Mouse (Mus musculus): ENCODE results near the gene Ghr.
A peak's percentile ranks its signal among the peaks of the same experiment; 100 is the strongest.

Gene Ghr

GRCm38 (mm10) chr15:3356073-3356766 is 227.1 kb downstream of the Ghr start:
- peak; percentile 6 to 37 for DNase-seq

- DNase-seq, result no peak
These were observed 229.6 kb downstream of the Ghr start for GRCm38 (mm10) chr15:3353696-3354095.

DNA sequence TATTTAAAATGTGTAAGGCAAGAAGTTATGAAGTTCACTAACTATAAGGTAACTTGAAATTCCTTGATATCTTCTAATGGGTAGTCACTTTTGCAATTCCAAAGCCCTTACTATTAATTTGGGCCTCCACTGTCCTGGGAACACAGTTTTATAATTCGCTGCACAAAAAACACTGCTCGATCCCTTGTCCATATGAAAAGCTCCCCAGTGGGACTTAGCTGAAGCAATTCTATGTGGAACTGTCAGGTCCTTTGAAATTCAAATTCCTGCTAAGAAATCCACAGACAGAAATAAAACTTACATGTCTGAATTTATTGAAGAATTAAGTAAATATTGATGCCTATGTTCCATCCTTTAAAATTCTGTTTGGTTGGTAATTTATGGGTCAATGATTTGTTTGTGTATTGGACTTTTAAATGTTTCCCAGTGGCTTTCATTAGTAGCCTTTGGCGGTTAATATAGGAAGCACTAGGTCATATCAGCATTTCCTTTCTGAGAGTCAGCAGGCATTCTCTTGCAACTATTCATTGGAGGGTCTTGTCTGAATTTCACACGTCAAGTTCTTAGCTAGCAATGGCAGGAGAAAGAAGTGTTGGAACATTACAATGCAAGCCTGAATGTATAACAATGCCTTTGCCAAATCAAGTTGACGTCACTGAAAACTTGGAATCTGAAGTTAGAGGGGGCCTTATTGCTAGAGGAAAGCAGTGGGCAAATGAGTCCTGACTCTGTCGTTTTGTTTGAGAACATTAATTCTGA is 233.8 kb downstream of the Ghr start:
- no peak for DNase-seq

DNA sequence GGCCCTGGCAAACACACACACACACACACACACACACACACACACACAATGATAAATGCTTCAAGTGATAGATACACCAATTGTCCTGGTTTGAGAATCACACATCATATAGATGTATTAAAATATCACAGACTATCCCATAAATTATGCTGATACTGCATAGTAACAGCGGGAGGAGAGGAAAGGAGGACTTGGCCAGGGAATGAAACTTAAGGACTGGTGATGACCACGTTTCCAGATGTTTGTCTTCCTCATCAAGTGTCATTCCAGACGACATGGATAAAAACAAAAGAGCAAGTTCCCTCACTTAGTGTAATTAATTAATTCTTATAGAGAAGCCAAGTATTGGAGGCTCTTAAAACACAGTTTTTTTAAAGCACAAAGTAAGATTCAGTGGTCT is 236.6 kb downstream of the Ghr start:
- no peak for DNase-seq

GRCm38 (mm10) chr15:3344555-3344954 is 238.7 kb downstream of the Ghr start:
- DNase-seq, result peak; percentile 40 to 61

DNA sequence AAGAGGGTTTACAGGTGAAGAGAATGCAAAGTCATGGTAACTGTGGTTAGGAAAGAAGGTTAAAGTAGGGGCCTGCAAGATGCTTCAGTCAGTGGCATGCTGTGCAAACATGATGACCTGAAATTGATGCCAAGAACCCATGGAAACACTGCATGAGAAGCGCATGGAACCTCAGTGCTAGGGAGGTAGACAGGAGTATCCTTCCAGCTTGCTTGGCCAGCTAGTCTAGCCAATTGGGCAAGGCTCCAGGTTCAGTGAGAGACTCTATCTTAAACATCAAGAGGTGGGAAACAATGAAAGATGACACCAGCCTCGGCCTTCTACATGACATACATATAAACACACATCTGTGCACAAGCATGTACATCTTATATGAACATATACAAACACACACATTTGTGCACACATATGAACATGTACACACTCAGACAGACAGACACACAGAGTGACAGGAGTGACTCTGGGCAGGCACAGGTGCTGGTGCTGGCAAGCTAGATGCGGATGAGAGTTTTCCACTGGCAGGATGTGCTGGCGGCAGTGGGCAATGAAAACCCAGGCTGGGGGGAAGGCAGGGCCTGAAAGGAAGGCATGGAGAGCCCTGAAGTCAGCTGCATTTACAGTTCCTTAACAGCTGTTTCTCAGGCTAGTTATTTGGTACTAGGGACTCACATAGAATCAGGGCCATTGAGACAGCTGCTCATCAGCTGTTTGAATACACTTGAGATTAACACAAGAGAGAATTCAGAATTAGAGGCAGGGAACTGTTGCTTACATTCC is 241.3 kb downstream of the Ghr start:
- DNase-seq, result peak; percentile 92 to 93

DNA sequence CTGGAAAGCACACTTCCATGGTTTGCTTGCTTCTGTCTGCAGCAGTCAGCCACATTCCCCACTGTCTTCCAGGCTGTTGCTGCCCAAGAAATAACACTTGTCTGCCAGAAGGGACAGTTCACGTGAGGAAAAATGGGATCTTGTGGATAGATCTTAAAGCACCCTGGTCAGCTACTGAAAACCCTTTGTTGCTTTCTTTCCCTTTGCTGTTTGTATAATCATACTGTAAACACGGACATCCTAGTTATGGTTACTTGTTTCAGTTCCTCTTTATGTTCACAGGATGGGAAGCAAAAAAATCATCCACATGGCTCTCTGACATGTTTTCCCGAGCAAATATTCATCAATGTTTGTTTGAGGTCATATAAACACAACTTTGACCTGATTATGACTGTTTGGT is 243.4 kb downstream of the Ghr start:
- DNase-seq, result no peak

DNA sequence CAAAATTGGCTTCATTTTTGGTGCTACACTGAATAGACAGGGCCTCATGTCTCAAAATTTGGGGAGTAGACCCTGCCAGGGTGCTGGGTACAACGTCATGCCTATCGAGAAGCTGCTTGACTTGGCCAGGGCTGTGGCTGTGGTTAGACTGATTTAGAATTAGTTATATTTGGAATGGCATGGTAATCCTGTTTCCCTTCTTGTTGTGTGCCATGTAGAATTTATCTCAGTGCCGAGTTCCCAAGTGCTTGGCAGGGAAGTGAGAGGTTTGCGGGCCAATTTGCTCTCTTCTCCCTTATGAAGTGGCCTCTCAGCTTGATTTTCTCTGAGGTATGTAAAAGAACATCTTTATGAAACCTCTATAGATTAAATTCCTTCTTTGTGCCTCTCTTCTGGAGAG is 250.8 kb downstream of the Ghr start:
- no peak for DNase-seq

DNA sequence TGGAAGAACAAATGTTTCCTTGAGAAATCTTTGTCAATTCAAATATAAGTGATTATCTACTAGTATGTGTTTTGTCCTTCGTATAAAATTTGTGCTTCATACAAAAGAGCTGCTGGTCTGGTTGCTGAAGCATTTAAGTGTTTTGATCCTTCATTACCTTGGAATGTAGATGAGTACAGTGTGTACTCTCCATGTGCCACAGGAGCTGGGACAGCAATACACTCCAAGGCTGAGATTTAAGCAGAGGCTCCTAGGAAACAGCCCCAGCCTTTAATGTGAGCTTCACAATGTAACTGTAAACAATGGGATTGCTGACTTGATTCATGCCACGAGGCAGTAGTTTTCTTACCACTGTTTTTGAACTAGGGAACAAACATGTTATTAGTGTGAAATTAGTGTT is 251.5 kb downstream of the Ghr start:
- DNase-seq, result no peak

DNA sequence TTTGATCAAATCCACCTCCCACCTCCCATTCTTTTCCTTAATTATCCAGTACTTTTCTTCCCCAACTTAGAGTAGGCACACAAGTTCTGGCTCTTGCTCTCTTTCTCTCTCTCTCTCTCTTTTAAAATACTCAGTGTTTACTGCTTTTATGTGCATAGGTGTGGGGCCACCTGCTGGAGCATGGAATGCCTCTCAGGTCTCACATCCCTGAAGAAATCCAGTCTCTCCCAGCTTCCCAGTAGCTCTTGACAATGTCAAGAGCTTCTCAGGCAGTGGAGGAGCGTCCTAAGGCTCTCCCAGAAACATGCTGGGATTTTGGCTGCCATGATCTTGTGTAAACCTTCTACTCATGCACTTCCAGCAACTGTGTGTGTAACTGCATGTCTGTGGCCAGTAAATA is 253.0 kb downstream of the Ghr start:
- no peak for DNase-seq

DNA sequence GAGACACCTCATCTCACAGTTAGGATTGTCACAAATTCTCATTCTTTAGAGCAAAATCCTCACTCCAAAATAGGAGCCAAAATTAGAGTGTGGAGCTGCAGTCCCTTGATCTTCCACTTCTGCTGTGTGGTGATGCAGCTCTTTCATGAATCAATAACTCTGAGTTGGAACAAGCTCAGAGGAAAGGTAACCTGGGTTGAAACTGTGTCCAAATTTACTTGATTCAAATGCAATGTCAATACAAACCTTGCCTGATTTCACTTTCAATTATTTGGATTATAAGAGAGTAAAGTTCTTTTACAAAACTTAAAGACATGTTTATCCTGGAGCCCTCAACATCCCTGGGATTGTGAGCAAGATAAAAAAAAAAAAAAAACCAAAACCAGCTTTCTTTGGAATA is 260.3 kb downstream of the Ghr start:
- DNase-seq, result no peak

- peak in 1 of 2 experiments; percentile 6 for DNase-seq
These were observed 263.4 kb downstream of the Ghr start for GRCm38 (mm10) chr15:3319929-3320328.

GRCm38 (mm10) chr15:3316617-3317016 is 266.7 kb downstream of the Ghr start:
- no peak for DNase-seq

DNA sequence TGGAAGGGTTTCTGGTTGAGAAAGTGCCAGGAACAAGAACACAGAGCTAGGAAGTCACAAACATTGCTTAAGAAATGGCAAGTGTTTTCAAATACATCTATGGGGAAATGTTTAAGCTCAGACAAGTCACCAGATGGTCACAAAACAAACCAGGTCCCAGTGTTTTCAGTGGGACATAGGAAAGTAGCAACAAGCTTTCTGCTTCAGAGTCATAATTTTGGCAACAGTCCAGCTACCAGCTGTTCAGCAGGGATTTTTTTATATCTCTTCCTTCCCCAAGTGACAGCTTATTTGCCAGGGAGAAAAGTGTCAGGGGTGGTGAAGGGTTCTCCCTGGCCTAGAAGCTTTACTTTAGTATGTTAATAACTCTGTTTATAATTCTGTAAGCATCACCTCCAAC is 270.4 kb downstream of the Ghr start:
- peak; percentile 28 to 29 for DNase-seq

DNA sequence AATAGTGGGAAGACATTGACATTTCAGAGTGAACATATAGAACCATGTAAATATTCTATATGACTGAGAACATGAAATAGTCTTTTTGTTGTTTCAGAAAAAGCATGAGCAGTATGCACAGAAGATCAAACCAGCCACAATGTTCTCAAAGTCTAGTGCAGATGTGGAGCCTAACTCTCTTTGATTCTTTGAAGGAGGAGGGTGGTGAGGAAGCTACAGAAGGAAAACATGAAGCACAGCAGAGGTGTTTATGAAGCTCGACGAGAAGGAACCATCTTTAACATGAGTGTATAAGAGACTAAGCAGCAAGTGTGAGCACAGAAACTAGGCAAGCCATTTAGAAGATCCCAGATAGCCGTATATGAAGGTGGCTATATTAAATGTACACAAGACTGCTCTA is 273.4 kb downstream of the Ghr start:
- DNase-seq, result no peak

GRCm38 (mm10) chr15:3303426-3303825 is 279.9 kb downstream of the Ghr start, which contains the start of gene Ccdc152:
Ccdc152 (minus strand) TSS chr15:3303526.
- no peak for DNase-seq

DNA sequence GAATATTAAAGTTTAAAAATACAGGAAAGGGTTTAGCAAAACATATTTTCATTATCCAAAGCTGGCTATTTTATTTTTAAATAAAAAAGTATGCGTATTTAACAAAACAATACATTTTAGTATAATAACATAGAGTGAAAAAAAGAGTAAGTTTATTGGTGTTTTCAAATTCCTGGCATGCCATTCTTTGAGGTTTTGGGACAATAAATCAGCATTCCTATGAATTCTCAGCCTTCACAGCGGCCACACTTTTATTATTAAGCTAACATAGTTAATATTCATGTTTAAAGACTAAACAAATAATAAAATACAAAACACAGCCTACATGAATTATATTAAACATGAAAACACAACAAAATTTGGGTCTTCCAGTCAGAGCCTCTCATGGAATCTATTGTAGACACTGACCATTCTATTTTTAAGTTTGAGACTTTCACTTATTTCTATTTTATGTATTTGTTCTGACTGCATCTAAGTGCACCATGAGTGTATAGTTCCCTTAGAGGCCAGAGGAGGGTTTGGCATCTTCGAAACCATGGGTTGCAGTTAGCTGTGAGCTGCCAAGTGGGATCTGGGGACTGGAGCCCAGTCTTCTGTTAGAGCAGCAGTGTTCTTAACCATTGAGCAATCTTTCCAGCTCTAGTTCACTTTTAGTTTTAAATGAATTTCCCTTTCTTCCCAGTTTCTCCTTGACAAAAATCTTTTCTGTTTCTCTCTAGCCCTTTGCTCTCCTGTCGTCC is 282.8 kb downstream of the Ghr start:
- DNase-seq, result no peak

DNA sequence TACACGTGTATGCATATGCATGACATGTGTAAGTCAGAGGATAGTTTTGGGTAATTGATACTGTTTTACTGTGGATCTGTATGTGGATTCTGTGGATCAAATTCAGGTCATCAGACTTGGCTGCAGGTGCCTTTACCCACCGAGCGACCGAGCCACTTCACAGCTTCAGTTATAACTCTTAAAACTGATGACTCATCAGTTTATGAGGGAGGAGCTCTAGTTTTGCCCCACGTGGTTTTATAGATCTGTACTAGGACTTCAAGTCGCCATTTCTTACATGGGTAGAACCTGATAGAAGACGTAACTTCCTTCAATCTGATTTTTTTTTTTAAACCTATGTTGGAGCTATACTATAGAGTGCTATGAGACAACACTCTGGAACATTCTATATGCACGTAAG is 285.7 kb downstream of the Ghr start:
- no peak for DNase-seq

GRCm38 (mm10) chr15:3295986-3296385 is 287.3 kb downstream of the Ghr start:
- peak in 1 of 2 experiments; percentile 44 for DNase-seq

DNA sequence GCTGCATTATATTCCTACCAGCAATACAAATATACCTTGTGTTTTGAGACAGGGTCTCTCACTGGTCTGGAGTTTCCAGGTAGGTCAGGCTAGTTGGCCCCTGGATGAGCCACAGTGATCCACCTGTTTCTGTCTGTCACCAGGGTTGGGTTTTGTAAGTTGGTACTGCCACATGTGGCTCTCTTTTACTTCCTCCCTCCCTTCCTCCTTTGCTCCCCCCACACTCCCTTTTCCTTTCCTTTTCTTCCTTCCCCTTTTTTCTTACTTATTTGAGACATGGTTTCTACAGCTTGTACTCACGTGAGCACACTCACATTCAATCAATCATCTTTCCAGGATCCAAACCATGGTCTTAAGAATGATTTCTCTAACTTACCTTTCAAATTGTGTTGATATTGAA is 289.8 kb downstream of the Ghr start:
- DNase-seq, result no peak

- no peak for DNase-seq
These were observed 292.9 kb downstream of the Ghr start for GRCm38 (mm10) chr15:3290435-3290834.

DNA sequence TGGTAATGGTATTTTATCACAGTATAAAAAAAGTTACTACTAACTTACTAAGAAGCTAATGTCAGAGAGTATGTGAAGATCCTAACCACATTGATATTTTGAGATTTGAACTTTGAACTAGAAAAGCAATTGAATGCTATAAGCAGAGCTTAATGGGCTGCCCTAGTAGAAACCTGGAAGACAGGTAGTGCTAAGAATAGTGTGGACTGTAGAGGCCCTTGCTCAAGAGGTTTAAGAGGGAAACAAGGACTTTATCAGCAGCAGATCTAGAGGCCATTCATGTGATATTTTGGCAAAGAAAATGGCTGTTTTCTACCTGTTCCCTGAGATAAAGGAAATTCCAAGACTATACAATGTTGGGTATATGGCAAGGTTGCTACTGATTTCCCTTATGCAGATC is 297.3 kb downstream of the Ghr start:
- DNase-seq, result no peak

DNA sequence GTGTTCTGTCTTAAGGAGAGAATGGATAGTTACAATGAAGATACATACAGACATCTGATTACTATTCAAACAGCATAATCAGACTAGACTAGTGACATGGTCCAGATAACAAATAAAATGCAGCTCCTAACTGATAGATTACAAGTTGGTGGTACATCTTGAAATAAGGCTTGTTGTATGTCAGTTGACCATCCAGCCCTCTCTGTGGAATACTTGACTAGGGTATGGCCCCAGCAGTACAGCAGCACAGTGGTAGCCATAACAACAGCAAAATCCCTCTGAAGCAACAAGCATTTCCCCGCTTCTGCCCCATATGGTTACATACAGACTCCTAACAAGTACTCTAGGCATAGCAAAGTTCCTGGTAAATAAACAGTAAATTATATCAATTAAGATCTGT is 301.6 kb downstream of the Ghr start:
- DNase-seq, result no peak
